Mouse (Mus musculus) MEL-GATA-1-ER (cell line): Measurements from ENCODE around the gene Auh.

ENCODE experiments used
- DNase-seq: peaks from one replicate; pipeline ENCODE4 v3.0.0-alpha.2; 2012; ENCODE audit warnings: low read depth; ENCODE audit errors: extremely low read depth

Gene Auh

GRCm38 (mm10) chr13:52924457-52924856 lies 5.0 kb downstream of the Auh start:
- no peak for DNase-seq

- no peak for DNase-seq
Observed at GRCm38 (mm10) chr13:52921966-52922365, 7.5 kb downstream of the Auh start.

GRCm38 (mm10) chr13:52921065-52921825 lies 8.2 kb downstream of the Auh start:
- no peak for DNase-seq

- DNase-seq = no peak
Observed at GRCm38 (mm10) chr13:52919790-52920352, 9.6 kb downstream of the Auh start.

- DNase-seq = no peak
Observed at GRCm38 (mm10) chr13:52918333-52918732, 11.1 kb downstream of the Auh start.

- DNase-seq = no peak
Observed at GRCm38 (mm10) chr13:52914591-52915110, 14.8 kb downstream of the Auh start.

- no peak for DNase-seq
Observed at GRCm38 (mm10) chr13:52913926-52914325, 15.6 kb downstream of the Auh start.

GRCm38 (mm10) chr13:52912495-52912894 lies 17.0 kb downstream of the Auh start:
- DNase-seq = no peak

GRCm38 (mm10) chr13:52911259-52911658 lies 18.2 kb downstream of the Auh start:
- DNase-seq = no peak

- no peak for DNase-seq
Observed at GRCm38 (mm10) chr13:52906296-52906695, 23.2 kb downstream of the Auh start.

GRCm38 (mm10) chr13:52904175-52904574 lies 25.3 kb downstream of the Auh start:
- DNase-seq = no peak

- no peak for DNase-seq
Observed at GRCm38 (mm10) chr13:52903767-52904166, 25.7 kb downstream of the Auh start.

- no peak for DNase-seq
Observed at GRCm38 (mm10) chr13:52902517-52902916, 27.0 kb downstream of the Auh start.

- DNase-seq = no peak
Observed at GRCm38 (mm10) chr13:52899664-52900063, 29.8 kb downstream of the Auh start.

- no peak for DNase-seq
Observed at GRCm38 (mm10) chr13:52897806-52898205, 31.7 kb downstream of the Auh start.

- DNase-seq = no peak
Observed at GRCm38 (mm10) chr13:52892791-52893190, 36.7 kb downstream of the Auh start.

- DNase-seq = peak; percentile 2
Observed at GRCm38 (mm10) chr13:52892065-52892503, 37.4 kb downstream of the Auh start.

- no peak for DNase-seq
Observed at GRCm38 (mm10) chr13:52890313-52890712, 39.2 kb downstream of the Auh start.

GRCm38 (mm10) chr13:52886779-52887178 lies 42.7 kb downstream of the Auh start:
- DNase-seq = no peak

- DNase-seq = no peak
Observed at GRCm38 (mm10) chr13:52883960-52884326, 45.5 kb downstream of the Auh start.

GRCm38 (mm10) chr13:52883084-52883959 lies 46.2 kb downstream of the Auh start:
- DNase-seq = no peak

- no peak for DNase-seq
Observed at GRCm38 (mm10) chr13:52880386-52880785, 49.1 kb downstream of the Auh start.
